Mouse (Mus musculus) fat pad, adult 2 months (tissue): ENCODE data around the gene Dock2.

Source experiments
- DNase-seq: peaks from one replicate; pipeline ENCODE4 v3.0.0-alpha.2; 2011; ENCODE audit warnings: low read depth, low spot score; ENCODE audit errors: extremely low read depth

Gene Dock2

DNA sequence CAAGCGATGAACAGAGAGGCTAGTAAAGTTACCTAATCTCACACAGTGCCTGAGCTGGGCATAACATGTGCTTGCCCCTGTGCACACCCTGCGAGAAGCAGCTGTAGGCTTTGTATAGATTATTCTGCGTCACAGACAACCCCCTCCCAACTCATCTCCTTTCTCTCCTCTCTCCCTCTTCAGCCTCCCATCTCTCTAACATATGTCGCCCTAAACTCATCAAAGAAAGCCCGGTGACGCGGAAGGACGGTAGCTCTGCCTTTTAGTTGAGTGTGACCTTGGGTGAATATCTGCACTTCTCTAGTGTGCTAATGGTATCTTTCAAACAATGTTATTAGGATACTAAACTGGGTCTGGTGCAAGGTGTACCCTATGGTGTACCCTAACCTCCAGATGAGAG, 13.7 kb downstream of the Dock2 start:
- no peak for DNase-seq

DNA sequence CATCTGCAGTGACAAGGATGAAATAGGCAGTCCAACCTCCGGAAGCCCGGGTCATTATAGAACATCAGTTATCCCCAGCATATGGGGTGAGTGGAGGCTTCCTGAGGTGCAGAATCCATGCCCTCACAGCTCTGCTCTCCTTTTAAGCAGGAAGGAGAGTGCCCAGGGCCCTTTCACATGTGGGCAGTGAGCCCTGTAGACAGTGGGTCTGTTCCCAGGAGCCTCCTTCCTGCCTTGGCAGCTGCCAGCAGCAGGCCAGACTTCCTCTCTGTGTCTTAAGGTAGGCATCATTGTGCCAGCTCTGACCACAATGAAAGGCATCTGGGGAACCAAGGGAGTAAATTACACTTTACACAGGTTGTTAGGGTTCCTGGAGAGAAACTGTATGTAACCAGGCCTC, 14.3 kb downstream of the Dock2 start:
- no peak for DNase-seq

DNA sequence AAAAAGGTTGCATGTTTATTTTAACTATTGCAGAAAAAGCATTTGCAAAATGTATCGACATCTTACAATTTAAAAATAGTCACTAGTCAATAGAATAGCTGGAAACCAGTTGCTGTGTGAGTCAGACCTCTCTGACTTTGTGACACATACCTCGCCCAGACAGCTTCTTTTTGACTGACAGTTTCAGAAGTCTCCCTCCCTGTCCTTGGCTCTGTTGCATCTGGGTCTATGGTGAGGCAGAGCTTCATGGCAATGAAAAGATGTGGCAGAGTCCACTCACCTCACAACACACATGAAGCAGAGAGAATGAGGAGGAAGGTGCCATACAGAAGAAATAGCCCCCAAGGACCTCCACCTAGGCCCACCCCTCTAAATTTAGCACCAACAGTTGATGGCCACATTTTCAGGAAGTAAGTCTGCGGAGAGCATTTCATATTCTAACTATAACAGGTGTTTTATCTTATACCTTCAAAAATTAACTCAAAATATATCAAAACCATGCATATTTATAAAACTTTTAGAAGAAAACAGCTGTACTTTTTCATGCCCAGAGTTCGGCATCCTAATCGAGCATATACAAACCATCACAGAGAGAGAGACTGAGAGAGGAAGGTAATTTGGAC, 19.8 kb downstream of the Dock2 start:
- DNase-seq: no peak

DNA sequence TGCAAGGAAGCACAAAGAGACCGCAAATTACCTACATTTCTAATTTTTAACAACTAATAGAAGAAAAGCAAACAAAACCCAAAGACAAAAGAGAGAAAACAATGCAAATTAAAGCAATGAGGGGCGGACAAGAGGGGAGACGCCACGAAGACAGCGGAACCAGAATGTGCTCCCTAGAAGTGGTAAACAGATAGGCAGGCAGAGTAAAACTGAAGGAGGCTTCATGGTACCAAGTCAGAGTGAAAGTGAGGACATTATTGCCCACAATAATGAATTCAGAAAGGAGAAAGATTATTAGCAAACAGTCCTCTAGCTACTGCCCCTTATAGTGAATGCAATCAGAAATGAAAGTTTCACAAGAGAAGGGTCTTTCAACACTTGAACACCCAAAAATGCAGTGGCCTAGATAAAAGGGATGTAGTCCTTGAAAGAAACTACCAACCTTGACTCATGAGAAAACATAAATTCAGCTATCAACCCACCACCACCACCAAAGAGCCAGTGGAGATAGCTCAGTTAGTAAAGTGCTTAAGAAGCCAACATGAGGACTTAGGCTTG, 21.0 kb downstream of the Dock2 start:
- no peak for DNase-seq

DNA sequence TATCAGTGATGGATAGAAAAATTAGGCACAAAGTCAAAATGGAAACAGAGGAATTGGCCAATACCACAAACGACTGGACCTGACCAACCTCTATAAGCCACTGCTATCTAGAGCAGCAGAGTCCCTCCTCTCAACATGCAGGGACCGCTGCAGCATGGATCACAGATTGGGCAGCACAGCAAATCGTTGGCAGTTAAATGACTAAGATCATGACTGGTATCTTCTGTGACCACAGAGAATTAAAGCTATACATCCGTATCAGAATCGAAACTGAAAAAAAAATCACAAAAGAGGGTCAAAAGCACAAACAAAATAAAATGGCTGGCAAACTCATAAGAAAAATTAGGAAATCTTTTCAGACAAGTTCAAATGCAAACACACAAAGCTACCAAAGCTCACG, 21.6 kb downstream of the Dock2 start:
- no peak for DNase-seq

DNA sequence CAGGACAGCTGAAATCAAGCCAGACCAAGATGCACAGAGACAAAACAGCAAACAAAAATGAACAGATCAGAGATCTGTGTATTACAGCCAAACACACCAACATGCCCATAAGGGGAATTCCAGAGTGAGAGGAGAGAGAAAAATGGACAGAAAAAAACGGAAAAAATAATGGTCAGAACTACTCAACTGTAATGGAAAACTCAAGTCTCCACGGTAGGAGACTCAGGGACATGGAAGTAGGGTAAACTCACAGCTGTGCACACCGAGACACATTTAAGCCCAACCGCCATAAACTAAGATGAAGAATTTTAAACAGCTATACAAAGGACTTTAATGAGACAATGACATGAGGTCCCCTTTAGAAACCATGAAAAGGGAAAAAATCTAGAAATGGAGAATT, 24.1 kb downstream of the Dock2 start:
- no peak for DNase-seq

DNA sequence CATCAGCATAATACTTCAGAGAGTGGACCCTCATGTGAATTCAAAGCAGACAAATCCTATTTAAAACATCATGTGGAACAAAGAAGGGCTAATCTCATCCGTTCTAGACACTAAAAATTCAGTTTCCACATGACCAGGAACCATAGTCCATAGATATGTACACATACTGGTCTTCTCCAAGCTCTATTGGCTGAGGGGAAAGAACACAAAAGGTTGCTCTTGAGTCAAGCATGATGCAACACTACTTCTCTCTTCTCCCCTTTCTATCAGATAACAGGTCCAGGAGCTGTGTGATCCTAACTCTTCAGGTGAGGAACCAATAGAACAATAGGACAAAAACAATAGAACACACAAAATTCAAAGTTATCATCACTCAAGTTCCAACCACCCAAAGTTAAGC, 42.6 kb downstream of the Dock2 start:
- DNase-seq: no peak

DNA sequence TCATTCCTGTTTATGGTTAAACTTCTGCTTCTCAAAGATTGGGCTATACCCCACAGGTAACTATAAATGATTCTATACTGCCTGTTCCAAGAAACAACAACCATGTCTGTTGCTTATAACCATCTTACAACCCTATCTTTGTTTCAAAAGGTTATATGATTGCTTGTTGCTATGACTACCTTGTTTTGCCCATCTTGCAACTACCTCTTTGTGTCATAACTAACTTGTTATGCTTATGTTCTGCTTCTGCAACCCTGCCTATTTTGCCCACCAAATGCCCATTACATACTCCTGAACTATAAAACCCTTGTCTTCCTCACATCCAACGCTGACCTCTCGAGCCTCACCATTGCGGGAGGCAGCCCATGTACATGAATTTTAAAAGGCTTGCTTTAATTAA, 43.9 kb downstream of the Dock2 start:
- no peak for DNase-seq

DNA sequence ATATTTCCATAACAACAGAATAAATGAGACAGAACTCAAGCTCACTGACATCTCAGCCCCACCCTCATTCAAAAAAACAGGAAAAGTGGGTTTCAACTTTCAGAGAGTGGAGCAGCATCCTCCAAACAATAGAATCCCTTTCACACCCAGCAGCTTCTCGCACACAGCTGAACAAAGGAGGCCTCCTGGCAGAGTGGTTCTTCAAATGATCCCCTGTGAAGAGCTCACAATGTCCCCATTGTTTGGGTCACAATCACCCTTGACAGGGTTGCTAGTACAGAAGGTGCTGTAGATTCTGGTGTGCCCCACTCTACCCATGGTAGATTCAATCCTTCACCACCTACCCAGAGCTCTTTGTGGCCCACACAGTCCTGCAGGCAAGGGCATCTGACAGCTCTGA, 44.7 kb downstream of the Dock2 start:
- DNase-seq: no peak

DNA sequence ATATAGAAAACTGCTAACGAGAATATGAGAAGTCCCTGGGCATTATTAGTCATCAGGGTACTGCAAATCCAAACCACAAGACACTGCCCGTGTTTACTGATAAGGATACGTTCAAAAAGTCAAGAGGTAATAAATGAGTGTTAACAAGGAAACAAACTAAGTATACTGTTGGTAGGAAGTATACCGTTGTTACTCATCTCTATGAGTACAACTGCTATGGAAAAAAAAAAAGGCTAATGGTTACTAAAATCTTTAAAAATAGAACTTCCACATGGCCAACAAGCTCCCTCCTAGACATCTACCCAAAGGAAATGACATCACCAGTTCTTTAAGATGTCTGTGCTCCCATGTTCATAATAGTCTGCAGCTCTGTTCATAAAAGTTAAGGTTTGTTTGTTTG, 46.5 kb downstream of the Dock2 start:
- DNase-seq: no peak

DNA sequence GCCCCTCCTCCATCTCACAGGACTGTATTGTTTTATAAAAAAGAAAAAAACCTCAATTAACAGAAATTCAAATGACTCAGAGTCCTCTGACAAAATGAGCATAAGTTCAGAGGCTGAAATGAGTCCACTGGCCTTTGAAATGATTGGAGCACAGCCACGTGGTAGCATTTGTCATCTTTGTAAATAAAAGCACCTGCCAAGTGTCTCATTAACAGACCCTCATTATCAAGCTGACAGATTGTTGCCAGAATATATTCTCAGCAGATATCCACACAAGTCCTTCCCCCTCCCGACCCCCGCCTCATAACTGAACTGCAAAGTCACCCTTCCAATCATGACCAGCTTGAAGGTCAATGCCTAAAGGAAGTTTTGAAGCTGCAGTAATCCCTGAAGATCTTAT, 49.7 kb downstream of the Dock2 start:
- DNase-seq: no peak

DNA sequence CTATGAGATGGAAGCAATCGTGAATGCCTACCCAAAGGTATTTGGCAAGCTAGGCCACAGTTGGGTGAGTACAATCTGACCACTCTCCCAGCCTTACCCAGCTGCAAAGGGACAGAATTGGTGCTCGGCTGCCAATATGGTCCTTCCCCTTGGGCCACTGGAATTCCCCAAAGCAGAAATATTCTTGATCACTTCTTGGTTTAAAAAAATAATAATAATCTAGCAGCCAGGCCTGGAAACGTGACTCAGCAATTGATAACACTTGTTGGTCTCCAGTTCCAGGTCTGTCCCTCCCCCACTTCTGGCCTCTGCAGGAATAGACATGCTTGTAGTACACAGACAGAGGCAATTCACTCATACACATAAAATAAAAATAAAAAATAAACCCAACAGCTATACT, 56.2 kb downstream of the Dock2 start:
- DNase-seq: no peak

DNA sequence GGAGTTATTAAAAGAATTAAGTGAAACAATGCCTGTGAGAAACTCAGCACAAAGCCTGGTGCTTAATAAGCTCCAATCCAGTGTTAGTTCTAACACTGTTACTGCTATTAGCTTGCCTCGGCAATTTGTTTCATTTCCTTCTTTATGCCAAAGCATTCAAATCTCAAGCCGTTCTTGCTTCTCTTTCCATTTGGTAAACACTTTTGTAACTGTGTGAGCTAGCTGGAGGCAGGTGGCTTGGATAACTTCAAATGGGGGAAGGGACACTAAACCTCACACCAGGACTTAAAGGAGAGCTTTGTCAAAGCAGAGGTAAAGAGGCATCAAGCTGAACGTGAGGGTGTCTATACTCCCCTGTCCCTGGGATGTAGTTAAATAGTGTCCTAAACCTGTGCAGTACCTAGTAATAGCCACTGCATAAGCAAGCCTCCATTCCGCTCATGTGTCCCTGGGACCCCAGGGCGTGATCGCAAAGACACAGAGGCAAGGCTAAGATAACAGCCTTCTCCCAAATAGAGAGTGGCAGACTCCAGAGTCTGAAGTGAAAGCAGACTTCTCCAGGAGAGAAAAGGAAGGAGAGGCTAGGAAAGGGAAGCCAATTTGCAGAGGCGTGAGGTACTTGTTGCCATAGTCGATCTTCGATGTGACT, 56.9 kb downstream of the Dock2 start:
- DNase-seq: no peak

DNA sequence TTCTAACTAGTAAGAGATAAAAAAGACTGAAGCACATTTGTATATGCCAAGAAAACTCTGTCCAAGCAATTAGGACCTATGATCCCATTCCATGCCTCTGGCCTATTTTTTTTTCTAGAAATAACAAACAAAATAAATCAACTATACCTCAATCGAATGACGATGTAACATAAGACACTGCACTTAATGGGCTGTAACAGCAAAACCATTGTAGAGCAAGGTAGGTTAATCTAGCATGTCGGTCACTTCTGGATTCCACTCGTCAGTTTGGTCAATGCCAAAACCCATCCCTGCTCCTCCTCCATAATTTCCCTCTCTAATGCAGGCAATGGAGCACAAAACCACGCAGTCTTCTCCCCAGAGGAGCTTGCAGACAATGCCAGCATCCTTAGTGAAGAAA, 70.3 kb downstream of the Dock2 start:
- DNase-seq: no peak

DNA sequence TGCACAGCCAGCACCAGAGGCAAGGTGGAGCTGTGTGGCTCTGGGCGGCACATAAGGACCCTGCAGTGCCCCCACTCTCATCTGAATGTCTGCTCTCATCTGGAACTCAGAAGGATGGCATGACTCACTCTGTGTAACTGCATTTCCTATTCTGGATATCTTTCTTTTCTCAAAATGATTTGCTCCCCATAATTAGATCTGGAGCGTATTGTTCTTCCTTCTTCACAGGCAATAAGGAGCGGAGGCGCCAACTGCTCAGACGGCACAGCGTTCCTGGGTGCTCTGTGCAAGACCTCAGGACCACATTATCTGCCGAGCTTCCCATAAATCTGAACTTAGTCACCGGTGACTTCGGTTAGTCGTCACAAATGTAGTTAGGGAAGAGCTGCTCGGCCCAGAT, 75.4 kb downstream of the Dock2 start:
- no peak for DNase-seq

DNA sequence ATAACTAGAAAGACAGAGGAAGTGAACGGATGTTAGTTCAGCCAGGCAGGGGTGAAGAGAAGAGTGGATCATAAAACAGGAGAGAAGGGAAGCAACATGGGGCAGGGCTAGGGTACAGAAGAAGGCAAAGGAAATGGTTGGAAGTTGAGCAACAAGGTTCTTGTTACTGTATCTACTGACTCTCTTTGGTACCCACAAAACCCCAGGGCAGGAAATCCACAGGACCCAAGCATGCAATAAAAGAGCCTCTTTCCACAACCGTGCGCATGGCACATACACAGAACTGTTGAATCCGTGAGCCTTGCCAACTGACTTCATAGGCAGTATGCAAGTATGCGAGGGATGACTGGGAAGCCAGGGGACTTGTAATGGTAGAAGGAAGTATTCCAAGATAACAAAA, 76.3 kb downstream of the Dock2 start:
- no peak for DNase-seq

DNA sequence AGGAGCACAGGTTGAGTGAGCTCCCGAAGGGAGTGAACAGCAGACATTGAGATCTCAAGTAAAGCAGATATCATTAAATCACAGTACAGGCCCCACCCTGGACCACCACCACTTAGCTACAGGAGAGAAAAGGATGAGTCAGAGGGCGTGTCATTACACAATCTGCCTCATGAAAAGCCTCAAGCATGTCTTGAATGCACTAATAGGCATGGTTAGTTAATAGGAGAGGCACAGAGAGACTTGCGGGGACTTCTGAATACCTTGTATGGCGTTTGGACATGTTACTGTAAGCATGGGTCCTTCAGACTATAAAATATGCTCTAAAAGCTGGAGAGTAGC, 78.6 kb downstream of the Dock2 start:
- no peak for DNase-seq

DNA sequence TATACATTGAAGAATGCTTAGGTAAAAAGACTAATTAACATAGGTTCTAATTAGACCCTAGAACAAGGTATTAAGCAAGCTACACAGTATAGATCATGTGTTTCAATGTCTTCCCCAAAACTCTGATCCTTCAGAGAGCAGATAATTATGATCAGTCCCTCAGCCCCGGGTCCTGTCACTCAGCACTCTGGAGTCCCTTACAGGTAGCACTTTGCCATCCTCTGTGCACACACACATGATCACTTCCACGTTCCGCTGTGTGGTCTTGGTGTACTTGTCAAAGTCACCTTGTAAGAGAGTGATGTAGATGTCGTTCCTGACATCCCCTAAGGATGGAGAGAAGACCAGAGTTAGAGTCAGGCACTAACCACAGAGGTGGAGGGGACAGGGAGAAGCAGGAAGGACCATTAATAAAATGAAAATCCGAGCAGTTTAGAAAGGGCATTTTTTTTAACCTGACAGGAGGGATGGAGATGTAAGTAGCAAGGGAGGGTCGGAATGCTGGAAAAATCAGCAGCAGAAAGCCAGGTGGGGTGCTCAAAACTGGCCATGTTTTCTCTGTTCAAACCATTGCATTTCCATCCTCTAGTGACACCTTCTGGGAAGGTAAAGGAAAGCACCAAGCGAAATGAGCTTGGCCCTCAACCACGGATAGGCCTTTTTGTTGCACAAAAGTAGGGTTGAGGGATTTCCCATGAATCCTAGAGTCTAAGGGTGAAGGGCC, 79.1 kb downstream of the Dock2 start:
- no peak for DNase-seq

DNA sequence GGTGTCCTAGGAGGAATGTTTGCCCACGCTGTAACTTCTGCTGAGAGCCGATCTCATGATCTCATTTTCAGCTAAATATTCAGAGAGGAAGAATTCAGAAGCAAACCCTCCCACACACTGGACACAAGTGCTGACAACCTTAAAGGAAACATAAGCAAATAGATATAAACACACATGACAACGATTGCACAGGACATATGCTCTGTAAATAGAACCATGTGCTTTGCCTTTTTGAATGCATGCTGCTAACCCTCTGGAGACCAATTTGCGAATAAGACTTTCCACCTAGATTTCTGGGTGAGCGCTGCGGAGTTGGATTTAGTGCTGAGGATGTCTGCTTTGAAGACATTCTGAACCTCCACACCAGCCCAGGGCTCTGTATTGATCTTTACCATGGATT, 79.8 kb downstream of the Dock2 start:
- no peak for DNase-seq

DNA sequence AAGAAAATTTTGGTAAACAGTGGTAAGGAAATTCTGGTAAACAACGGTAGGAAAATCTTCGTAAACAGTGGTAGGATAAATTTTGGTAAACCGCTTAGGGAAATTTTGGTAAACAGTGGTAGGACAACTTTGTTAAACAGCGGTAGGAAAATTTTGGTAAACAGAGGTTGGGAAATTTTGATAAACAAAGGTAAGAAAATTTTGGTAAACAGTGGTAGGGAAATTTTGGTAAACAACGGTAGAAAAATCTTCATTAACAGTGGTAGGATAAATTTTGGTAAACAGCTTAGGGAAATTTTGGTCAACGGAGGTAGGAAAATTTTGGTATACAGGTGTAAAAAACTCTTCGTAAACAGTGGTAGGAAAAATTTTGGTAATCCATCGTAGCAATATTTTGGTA, 101.9 kb downstream of the Dock2 start:
- peak; percentile 21 for DNase-seq

DNA sequence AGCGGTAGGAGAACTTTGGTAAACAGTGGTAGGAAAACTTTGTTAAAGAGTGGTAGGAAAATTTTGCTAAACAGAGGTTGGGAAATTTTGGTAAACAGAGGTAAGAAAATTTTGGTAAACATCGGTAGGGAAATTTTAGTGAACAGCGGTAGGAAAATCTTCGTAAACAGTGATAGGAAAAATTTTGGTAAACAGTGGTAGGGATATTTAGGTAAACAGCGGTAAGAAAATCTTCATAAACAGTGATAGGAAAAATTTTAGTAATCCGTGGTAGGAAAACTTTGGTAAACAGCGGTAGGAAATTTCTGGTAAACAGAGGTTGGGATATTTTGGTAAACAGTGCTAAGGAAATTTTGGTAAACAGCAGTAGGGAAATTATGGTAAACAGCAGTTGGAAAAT, 239.1 kb downstream of the Dock2 start:
- DNase-seq: no peak

DNA sequence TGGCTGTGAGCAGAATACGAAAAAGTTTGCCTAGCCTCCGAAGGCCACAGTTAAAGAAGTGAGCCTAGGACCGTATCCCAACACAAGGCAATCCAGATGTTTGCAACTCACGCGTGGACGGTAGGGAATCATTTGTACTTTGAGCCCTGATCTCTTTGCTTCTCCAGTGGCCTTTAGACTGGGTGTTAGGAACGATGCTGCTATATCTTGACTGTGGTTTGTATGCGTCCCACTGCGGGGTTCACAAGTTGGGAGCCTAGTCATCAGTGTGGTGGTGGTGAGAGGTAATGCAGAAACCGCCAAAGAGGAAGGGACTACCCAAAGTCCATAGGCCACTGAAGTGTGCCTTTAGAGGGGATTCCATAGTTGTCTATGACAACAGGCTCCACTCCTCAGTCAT, 251.6 kb downstream of the Dock2 start:
- DNase-seq: no peak
